8 mouse cellular contexts compared by ENCODE assay signal in the genomic region with DNA sequence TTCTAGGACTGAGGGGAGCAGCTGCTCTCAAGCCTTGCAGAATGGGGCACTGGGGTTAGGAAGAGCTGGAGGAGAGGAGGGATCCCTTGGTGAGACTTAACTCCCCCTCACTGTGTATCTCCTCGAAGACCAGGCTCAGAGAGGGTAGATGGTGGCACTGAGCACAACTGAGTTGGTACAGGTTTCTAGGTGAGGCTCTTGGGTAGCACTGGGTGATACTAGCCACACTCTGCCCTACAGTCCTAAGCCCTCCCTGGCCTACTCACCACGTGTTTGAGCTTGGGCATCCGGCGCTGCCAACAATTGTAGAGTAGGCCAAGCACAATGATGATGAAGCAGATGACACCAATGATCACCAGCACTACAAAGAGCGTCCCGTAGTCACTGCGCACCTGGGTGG. TPM values are rescaled to one million over a fixed set of nuclear protein-coding genes. Genes with fewer than 3 reads are reported as not detected.
A peak's percentile ranks its signal among the peaks of the same experiment; 100 is the strongest.
DNase-seq lines count a peak whose midpoint lies in the region; ATAC-seq and TF ChIP-seq lines count a peak whose summit lies in the region.

No protein-coding gene starts in this region.

- H3K9me3 ChIP-seq in kidney, embryonic 16.5 days (ENCODE audit: low read length), result no peaks in the 10 kb centered on the region
- no peaks in the 10 kb centered on the region for H3K9me3 ChIP-seq in embryonic facial prominence, embryonic 14.5 days (ENCODE audit: control insufficient read depth, low read length)
- H3K9me3 ChIP-seq in hindbrain, postnatal 0 days (ENCODE audit: low read length), result no peaks in the 10 kb centered on the region
- no peaks in the 10 kb centered on the region for H3K9me3 ChIP-seq in midbrain, postnatal 0 days (ENCODE audit: low read length)

- no peak for DNase-seq in kidney, adult 9 months
- no peak for DNase-seq in embryonic facial prominence, embryonic 14.5 days (ENCODE audit: low spot score)
- DNase-seq in hindbrain, postnatal 0 days (ENCODE audit: low spot score), result no peak
- DNase-seq in midbrain, postnatal 0 days (ENCODE audit: low spot score), result no peak
- no peak for DNase-seq in left cerebral cortex, postnatal 14 days (ENCODE audit: low spot score in 2 of 2)
- no peak for DNase-seq in urinary bladder, postnatal 10 days (ENCODE audit: low spot score)
- DNase-seq in gastrocnemius, postnatal 4 days (ENCODE audit: low spot score in 2 of 2), result no peak

- H3K9ac ChIP-seq in kidney, embryonic 16.5 days (replicated peaks; ENCODE audit: low read length), result peak overlapping the region; percentile 86
- peak overlapping the region; percentile 80; the same call in 1 of the 2 replicates for H3K9ac ChIP-seq in embryonic facial prominence, embryonic 14.5 days (ENCODE audit: low read depth, low read length)
- no peak overlapping the region for H3K9ac ChIP-seq in hindbrain, postnatal 0 days (replicated peaks; ENCODE audit: low read length)
- 0 out of 2 replicates have a peak overlapping the region, but pooled peaks have one; percentile 54 for H3K9ac ChIP-seq in midbrain, postnatal 0 days (replicated peaks; ENCODE audit: low read length, poor library complexity, severe bottlenecking)

- peak overlapping the region; percentile 83 for H3K4me2 ChIP-seq in kidney, embryonic 16.5 days (replicated peaks; ENCODE audit: low read depth, low read length)
- H3K4me2 ChIP-seq in embryonic facial prominence, embryonic 14.5 days (ENCODE audit: low read depth, low read length), result peak overlapping the region; percentile 82
- H3K4me2 ChIP-seq in hindbrain, postnatal 0 days (ENCODE audit: low read depth, low read length), result peak overlapping the region; percentile 84; the same call in 1 of the 2 replicates
- H3K4me2 ChIP-seq in midbrain, postnatal 0 days (ENCODE audit: low read depth, low read length, poor library complexity, severe bottlenecking), result no peak overlapping the region; the same call in 1 of the 2 replicates

- H3K4me1 ChIP-seq in kidney, embryonic 16.5 days (ENCODE audit: insufficient read depth, low read length), result peaks cover 20% of the 10 kb centered on the region
- H3K4me1 ChIP-seq in embryonic facial prominence, embryonic 14.5 days (ENCODE audit: control insufficient read depth, insufficient read depth, low read length), result peaks cover 13% of the 10 kb centered on the region; the same call in 1 of the 2 replicates
- H3K4me1 ChIP-seq in hindbrain, postnatal 0 days (ENCODE audit: insufficient read depth, low read length), result peaks cover 10% of the 10 kb centered on the region
- H3K4me1 ChIP-seq in midbrain, postnatal 0 days (ENCODE audit: insufficient read depth, low read length), result peaks cover 7% of the 10 kb centered on the region

- H3K36me3 ChIP-seq in kidney, embryonic 16.5 days (ENCODE audit: insufficient read depth, low read length), result peaks cover 11% of the 10 kb centered on the region; the same call in 1 of the 2 replicates
- H3K36me3 ChIP-seq in embryonic facial prominence, embryonic 14.5 days (ENCODE audit: control insufficient read depth, insufficient read depth, low read length), result peaks cover 27% of the 10 kb centered on the region
- peaks cover 21% of the 10 kb centered on the region; the same call in 1 of the 2 replicates for H3K36me3 ChIP-seq in hindbrain, postnatal 0 days (ENCODE audit: insufficient read depth, low read length)
- H3K36me3 ChIP-seq in midbrain, postnatal 0 days (ENCODE audit: insufficient read depth, low read length), result peaks cover 49% of the 10 kb centered on the region

- H3K27me3 ChIP-seq in kidney, embryonic 16.5 days (ENCODE audit: insufficient read depth, low read length), result no peaks in the 10 kb centered on the region
- no peaks in the 10 kb centered on the region for H3K27me3 ChIP-seq in embryonic facial prominence, embryonic 14.5 days (replicated peaks; ENCODE audit: control insufficient read depth, insufficient read depth, low read length)
- H3K27me3 ChIP-seq in hindbrain, postnatal 0 days (ENCODE audit: insufficient read depth, low read length), result no peaks in the 10 kb centered on the region
- H3K27me3 ChIP-seq in midbrain, postnatal 0 days (ENCODE audit: insufficient read depth, low read length), result no peaks in the 10 kb centered on the region

- 69% methylated on average over 7 of the region's 7 CpGs for WGBS in kidney, embryonic 16.5 days
- WGBS in embryonic facial prominence, embryonic 14.5 days, result 78% methylated on average over 7 of the region's 7 CpGs
- 68% methylated on average over 7 of the region's 7 CpGs for WGBS in hindbrain, postnatal 0 days
- WGBS in midbrain, postnatal 0 days, result 72% methylated on average over 7 of the region's 7 CpGs

- intact Hi-C loops in left cerebral cortex, postnatal 14 days (cut with DNase I), result no loop called here

- ATAC-seq in kidney, embryonic 16.5 days (ENCODE audit: low FRiP score, low TSS enrichment), result no peak
- ATAC-seq in embryonic facial prominence, embryonic 14.5 days (ENCODE audit: low read depth), result no peak
- no peak for ATAC-seq in hindbrain, postnatal 0 days
- ATAC-seq in midbrain, postnatal 0 days (ENCODE audit: low FRiP score), result no peak

- H3K27ac ChIP-seq in kidney, embryonic 16.5 days (ENCODE audit: low read length), result no peak overlapping the region; the same call in 1 of the 2 replicates
- peak overlapping the region; percentile 85; the same call in 1 of the 2 replicates for H3K27ac ChIP-seq in embryonic facial prominence, embryonic 14.5 days (replicated peaks; ENCODE audit: low read depth, low read length)
- peak overlapping the region; percentile 81 for H3K27ac ChIP-seq in hindbrain, postnatal 0 days
- H3K27ac ChIP-seq in midbrain, postnatal 0 days (ENCODE audit: low read depth, low read length), result peak overlapping the region; percentile 82

- no peak for TF ChIP-seq CTCF in hindbrain, postnatal 0 days (IDR thresholded peaks at IDR 0.05; ENCODE audit: low read depth)
- no peak for TF ChIP-seq CTCF in midbrain, postnatal 0 days (IDR thresholded peaks at IDR 0.05)

- peak overlapping the region; percentile 89 for H3K4me3 ChIP-seq in kidney, embryonic 16.5 days (ENCODE audit: low read length)
- peak overlapping the region; percentile 88 for H3K4me3 ChIP-seq in embryonic facial prominence, embryonic 14.5 days (ENCODE audit: low read depth, low read length)
- no peak overlapping the region for H3K4me3 ChIP-seq in hindbrain, postnatal 0 days (ENCODE audit: low read length)
- no peak overlapping the region for H3K4me3 ChIP-seq in midbrain, postnatal 0 days (ENCODE audit: low read depth, low read length)

RNA-seq across cellular contexts. Expression of gene Abtb1, which starts 1.5 kb away (rescaled TPM):
- 43.9 and 44.6 TPM in 2 replicates for polyA plus RNA-seq in kidney, embryonic 16.5 days (2015; fragmentation: Nextera tagmentation; extraction: Ambion mirVana)
- 21.0 and 25.9 TPM in 2 replicates for polyA plus RNA-seq in embryonic facial prominence, embryonic 14.5 days (2014; fragmentation: Nextera tagmentation; extraction: Ambion mirVana)
- total RNA-seq in hindbrain, postnatal 0 days (2014; rRNA removed), result 62.6 and 78.9 TPM in 2 replicates
- polyA plus RNA-seq in hindbrain, postnatal 0 days (2015; fragmentation: Nextera tagmentation; extraction: Ambion mirVana), result 31.5 and 34.8 TPM in 2 replicates
- total RNA-seq in midbrain, postnatal 0 days (2014; rRNA removed), result 60.2 and 65.7 TPM in 2 replicates
- 29.2 and 34.9 TPM in 2 replicates for polyA plus RNA-seq in midbrain, postnatal 0 days (2015; fragmentation: Nextera tagmentation; extraction: Ambion mirVana)
- 10 to 100 TPM; 32.6 to 34.6 TPM for total RNA-seq in left cerebral cortex, postnatal 14 days (2021)
- total RNA-seq in gastrocnemius, postnatal 4 days (2021), result 10 to 100 TPM; 18.8 to 20.1 TPM

RNA-seq across cellular contexts. Expression of gene Podxl2, which starts 31.6 kb away (rescaled TPM):
- polyA plus RNA-seq in kidney, embryonic 16.5 days (2015; fragmentation: Nextera tagmentation; extraction: Ambion mirVana), result 43.0 and 48.9 TPM in 2 replicates
- 83.4 and 95.9 TPM in 2 replicates for polyA plus RNA-seq in embryonic facial prominence, embryonic 14.5 days (2014; fragmentation: Nextera tagmentation; extraction: Ambion mirVana)
- 1,247 and 1,290 TPM in 2 replicates for total RNA-seq in hindbrain, postnatal 0 days (2014; rRNA removed)
- 675 and 695 TPM in 2 replicates for polyA plus RNA-seq in hindbrain, postnatal 0 days (2015; fragmentation: Nextera tagmentation; extraction: Ambion mirVana)
- total RNA-seq in midbrain, postnatal 0 days (2014; rRNA removed), result 883 and 1,011 TPM in 2 replicates
- polyA plus RNA-seq in midbrain, postnatal 0 days (2015; fragmentation: Nextera tagmentation; extraction: Ambion mirVana), result 727 and 776 TPM in 2 replicates
- total RNA-seq in left cerebral cortex, postnatal 14 days (2021), result 100 to 1,000 TPM; 191 to 243 TPM
- total RNA-seq in gastrocnemius, postnatal 4 days (2021), result 10 to 100 TPM; 73.0 to 75.8 TPM

RNA-seq across cellular contexts. Expression of gene Mcm2, which starts 55.3 kb away (rescaled TPM):
- 151 and 157 TPM in 2 replicates for polyA plus RNA-seq in kidney, embryonic 16.5 days (2015; fragmentation: Nextera tagmentation; extraction: Ambion mirVana)
- polyA plus RNA-seq in embryonic facial prominence, embryonic 14.5 days (2014; fragmentation: Nextera tagmentation; extraction: Ambion mirVana), result 94.6 and 117 TPM in 2 replicates
- 35.3 and 37.0 TPM in 2 replicates for total RNA-seq in hindbrain, postnatal 0 days (2014; rRNA removed)
- polyA plus RNA-seq in hindbrain, postnatal 0 days (2015; fragmentation: Nextera tagmentation; extraction: Ambion mirVana), result 21.7 and 23.3 TPM in 2 replicates
- total RNA-seq in midbrain, postnatal 0 days (2014; rRNA removed), result 11.4 and 16.2 TPM in 2 replicates
- 7.6 and 7.7 TPM in 2 replicates for polyA plus RNA-seq in midbrain, postnatal 0 days (2015; fragmentation: Nextera tagmentation; extraction: Ambion mirVana)
- total RNA-seq in left cerebral cortex, postnatal 14 days (2021), result 1 to 10 TPM; 3.6 to 3.8 TPM
- total RNA-seq in gastrocnemius, postnatal 4 days (2021), result 10 to 100 TPM; 37.2 to 44.3 TPM

RNA-seq across cellular contexts. Expression of gene Tpra1, which starts 58.8 kb away (rescaled TPM):
- polyA plus RNA-seq in kidney, embryonic 16.5 days (2015; fragmentation: Nextera tagmentation; extraction: Ambion mirVana), result 95.5 and 98.8 TPM in 2 replicates
- polyA plus RNA-seq in embryonic facial prominence, embryonic 14.5 days (2014; fragmentation: Nextera tagmentation; extraction: Ambion mirVana), result 44.9 and 52.1 TPM in 2 replicates
- 55.2 and 88.4 TPM in 2 replicates for total RNA-seq in hindbrain, postnatal 0 days (2014; rRNA removed)
- 49.4 and 56.0 TPM in 2 replicates for polyA plus RNA-seq in hindbrain, postnatal 0 days (2015; fragmentation: Nextera tagmentation; extraction: Ambion mirVana)
- total RNA-seq in midbrain, postnatal 0 days (2014; rRNA removed), result 65.7 and 69.7 TPM in 2 replicates
- polyA plus RNA-seq in midbrain, postnatal 0 days (2015; fragmentation: Nextera tagmentation; extraction: Ambion mirVana), result 52.7 and 67.5 TPM in 2 replicates
- 10 to 100 TPM; 39.7 to 45.2 TPM for total RNA-seq in left cerebral cortex, postnatal 14 days (2021)
- total RNA-seq in gastrocnemius, postnatal 4 days (2021), result 10 to 100 TPM; 23.4 to 27.2 TPM

Comparison
In these comparisons a context has a peak if more than half of its experiments do, and no peak if none do; other contexts are left out.
1. H3K4me3 ChIP-seq: peak in kidney, embryonic 16.5 days (single experiment) and embryonic facial prominence, embryonic 14.5 days (single experiment); none in hindbrain, postnatal 0 days (single experiment) and midbrain, postnatal 0 days (single experiment).